Mouse (Mus musculus): ENCODE measurements at regions not wholly inside any gene's neighbourhood (a gene's known extent, or its start where the extent isn't known, plus 50 kb on each side); places are given as distances from the start of the nearest gene placed in this dataset.
A peak's percentile ranks its signal among the peaks of the same experiment; 100 is the strongest.

GRCm38 (mm10) chr8:41648276-41648675 is 231.4 kb upstream of the Frg1 start:
- DNase-seq (ENCODE audit: low spot score): no peak

- no peak for DNase-seq (ENCODE audit: low spot score)
These were observed 227.8 kb upstream of the Frg1 start for GRCm38 (mm10) chr8:41644626-41645025.

DNA sequence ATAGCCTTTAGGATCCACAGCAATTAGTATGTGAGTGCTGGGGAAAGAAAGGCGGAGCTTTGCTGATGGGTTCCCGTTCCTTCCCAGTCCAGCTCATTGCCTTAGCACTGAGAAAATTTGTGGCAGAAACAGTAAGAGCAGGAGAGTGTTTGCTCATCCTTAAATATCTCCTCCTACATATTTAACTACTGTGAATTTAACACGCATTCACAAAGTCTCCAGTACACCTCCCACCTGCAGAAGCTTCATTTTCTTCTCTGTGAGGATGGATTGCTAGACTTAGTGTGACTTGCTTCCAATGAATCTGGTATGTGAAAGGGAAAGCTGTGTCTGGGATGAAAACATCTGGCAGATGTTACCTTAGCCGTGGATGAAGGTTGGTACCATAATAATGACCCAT is 207.0 kb upstream of the Frg1 start:
- DNase-seq (ENCODE audit: low spot score): no peak

GRCm38 (mm10) chr8:41600255-41600654 is 183.4 kb upstream of the Frg1 start:
- no peak for DNase-seq (ENCODE audit: low spot score)

DNA sequence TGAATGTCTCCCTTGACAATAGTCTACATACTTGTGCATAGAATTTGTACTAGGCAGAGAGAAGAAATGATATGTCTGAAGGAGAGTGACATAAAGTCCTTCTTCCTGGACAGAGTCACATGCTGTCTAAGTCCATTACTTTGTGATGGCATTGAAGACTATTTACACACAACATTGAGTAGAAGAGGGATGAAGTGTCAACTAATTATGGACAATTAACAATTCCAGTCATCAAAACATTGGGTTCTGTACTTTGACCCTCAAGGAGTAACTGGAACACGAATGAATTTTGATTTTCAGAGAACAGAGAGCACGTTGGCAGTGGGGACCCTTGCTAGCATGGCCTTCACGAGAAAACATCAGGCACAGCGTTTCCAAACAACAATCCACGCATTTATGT is 177.6 kb upstream of the Frg1 start:
- DNase-seq (ENCODE audit: low spot score): no peak

- no peak for DNase-seq (ENCODE audit: low spot score)
These were observed 176.8 kb upstream of the Frg1 start for GRCm38 (mm10) chr8:41593666-41594042.

DNA sequence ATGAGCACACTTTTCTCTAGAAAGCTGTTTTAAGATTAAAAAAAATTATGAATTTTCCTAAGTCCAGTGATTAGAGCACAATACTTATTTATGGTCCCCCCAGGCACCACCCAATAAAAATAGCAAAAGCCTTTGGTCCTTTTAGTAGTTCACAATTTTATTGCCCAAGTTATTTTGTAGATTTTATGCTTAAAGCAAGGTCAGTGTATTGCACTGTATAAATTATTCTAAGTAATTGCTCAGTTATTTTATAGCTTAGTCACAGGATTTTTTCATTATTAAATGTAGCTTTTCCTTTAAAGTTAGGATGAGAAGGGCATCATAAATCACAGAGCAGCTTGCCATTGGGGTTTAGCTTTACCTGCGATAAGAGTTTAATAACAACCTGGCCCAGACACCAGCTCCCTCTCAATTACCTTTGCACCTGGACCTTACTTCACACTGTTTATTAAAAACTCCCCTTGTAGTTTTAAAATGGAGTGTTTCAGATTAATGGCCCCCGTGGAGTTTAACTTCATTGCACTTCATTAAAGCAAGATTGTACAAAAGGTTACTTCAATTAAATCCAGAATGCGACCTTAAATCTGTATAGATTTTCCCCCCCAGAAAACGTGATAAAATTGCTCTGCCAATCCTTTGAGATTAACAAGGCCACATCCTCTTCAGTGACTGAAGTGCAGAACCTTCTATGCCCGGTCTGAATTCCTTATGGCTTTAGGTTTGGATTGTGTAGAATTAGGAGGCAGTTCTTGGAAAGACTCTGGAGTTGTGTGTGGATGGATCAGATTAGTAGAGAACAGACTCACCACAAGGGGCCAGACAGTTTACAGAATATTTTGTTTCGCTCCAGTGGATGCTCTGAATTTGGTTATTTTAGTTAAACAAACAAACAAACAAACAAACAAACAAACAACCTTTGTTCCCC is 176.1 kb upstream of the Frg1 start:
- DNase-seq (ENCODE audit: low spot score): no peak

DNA sequence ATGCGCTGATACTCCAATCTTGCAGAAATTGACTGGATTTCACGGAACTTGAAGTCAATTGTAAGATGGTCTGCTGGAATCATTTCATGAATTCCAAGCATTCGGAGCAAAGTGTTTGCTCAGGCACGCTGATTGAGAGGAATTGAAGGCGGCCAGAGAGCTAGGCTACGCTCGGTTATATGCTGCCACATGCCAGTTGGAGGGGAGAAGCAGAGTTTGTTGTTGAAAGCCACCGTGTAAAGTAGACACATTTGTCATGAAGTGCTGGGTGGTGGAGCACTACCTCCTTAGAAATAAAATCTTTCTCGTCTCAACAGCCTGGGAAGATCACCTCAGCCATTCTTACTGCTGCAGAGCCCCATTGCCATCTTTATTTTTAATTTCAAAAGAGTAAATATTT is 175.3 kb upstream of the Frg1 start:
- no peak for DNase-seq (ENCODE audit: low spot score)

DNA sequence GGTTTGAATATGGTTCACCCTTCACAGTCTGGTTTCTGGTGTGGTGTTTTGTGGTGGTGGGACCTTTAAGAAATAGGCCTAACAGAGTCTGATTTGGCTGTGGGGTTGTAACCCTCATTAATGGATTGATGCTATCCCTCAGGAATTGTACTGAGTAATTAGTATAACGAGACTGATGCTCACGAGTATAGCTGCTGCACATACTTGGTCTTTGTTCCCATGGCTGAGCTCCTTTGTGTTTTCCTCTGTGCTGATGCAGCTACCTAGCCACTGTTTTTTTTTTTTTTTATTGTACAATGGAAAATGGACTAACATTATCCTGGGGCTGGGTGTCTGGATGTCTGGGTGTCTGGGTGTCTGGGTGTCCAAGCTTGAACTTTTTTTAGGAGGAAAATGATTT is 171.3 kb upstream of the Frg1 start:
- DNase-seq (ENCODE audit: low spot score): no peak

DNA sequence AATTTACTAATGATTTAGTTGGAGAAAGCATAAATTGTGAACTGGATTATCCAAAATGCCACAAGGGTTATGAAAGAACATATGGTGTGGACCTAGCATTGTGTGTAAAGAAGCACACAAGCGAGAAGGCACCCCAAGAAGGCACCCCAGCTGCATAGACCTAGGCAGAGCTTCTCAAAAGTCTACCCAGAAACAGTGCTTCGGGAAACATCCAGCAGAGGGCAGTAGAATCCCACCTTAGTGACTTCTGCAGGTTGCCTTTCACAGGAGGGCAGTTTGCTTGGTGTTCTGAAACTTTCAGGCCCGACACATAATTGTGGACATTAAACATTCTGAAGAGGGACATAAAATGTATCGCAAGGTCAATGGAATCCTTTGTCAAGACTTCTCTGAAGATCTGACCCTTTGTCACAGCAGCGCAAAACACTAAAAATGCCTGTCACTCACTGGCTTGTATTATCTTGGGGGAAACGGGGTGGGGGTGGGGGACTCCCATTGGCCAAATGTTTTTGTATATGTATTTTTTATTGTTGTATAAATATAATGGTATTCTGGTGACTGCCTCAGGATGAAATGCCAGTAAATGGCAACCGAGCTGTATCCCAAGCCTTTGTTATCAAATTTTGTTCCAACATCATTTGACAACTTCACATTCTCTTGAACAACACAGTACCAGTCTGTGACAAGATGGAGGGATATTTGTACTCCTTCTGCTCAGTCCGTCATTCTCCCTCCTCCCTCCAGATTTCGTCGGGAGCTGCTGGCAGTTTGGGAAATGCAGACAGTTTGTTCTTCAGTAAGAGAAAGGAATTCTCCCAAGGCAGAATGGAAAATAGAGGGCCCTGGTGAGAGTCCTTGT is 156.4 kb upstream of the Frg1 start:
- DNase-seq (ENCODE audit: low spot score): peak; percentile 21

DNA sequence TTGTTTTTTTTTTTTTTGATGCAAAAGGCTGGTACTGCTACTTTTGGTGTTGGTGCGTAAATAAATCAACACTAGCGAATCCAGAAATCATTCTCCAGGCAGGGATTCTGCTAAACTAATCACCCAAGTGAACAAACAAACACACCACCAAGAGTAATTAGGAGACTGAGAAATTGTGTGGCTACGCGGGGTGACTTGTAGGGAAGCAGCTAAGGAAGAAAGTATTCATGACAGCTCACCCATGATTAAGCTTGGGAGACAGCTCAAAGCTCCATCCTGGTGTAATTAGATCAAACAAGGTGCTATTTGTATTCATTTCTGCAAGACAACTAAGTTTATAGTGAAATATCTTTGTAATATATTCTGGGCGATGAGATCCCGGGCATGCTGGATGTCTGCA is 153.7 kb upstream of the Frg1 start:
- no peak for DNase-seq (ENCODE audit: low spot score)

DNA sequence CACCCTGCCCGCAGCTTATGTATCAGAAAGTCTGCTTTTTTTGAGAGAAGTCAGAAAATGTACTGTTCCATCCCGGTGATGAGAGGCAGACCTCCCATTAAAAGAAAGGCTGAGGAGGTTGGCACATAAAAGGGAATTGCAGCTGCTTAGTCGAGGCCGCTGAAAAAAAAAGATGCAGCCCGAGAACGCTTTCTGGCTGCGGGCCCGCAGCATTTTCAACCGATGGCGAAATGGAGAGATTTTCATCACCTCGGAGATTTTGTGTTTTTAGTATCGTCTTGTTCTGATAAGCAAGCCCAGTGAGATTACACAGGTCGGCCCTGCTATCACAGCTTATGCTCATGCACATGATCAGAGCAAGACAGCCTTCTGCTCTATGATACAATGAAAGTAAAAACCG is 145.1 kb upstream of the Frg1 start:
- DNase-seq (ENCODE audit: low spot score): no peak

DNA sequence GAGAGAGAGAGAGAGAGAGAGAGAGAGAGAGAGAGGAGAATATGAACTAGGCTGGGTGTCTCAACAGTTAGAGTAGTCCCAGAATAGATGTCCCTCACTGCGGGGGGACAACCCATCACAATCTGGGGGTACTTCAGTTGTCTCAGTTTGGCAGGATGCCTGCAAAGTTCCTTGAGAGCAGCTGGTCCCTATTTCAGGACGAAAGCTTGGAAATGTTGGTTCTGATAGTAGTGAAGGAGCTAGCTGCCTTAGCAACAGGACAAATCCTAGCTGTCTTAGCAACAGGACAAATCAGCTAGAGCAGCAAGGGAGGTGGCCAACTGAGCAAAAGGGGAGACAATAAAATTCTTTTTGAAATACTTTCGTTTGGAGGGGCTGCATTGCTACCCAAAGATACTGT is 139.9 kb upstream of the Frg1 start:
- no peak for DNase-seq (ENCODE audit: low spot score)

DNA sequence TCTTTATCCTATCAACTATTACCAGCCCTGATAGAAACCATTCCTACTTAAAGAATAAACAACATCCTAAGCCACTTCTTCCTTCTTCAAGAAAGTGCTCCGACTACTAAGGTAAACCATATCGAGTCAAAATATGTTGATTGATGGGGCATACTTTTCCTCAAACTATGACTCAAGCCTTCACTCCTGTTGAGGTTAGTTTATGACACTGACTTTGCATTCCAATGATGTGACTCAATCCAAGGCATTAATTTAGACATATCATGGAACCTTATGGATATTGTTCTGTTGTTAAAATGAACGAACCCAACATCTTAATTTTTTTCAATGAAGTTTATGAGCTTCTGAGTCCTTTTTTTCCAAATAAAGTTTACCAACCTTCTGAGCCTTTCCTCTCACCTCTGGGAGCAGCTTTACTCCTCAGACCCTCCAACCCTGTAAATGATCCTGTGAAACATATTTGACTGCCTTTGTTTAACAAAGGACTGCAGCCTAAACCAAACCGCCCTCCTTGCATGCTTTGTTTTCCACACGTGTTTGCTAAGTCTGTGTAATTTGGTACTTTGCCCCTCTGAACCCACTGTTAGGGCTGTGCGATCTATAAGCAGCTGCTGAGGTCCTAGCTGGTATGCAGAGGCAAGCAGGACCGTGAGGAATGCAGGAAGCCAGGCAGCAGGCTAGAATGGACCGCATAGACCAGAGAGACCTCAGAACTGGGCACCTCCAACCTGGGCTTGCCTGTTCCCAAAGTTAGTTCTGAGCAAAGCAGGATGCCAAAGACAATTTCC is 136.1 kb upstream of the Frg1 start:
- no peak for DNase-seq (ENCODE audit: low spot score)

GRCm38 (mm10) chr8:41551925-41552414 is 135.1 kb upstream of the Frg1 start:
- DNase-seq (ENCODE audit: low spot score): no peak

DNA sequence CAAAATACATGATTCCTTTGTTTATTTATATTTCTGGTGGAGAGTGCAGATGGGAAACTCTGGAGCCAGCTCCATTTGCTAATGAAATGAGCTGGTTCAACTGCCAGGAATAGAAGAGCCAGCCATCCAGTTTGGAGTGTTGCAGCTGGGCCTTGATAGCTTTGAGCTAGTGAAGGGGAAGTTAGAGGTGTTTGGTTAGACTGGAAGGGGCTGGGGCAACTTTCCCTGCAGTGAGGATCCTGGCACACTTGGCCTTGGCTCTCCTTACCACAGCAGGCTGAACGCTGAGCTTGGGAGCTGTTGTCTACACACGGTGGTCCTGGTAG is 133.2 kb upstream of the Frg1 start:
- no peak for DNase-seq (ENCODE audit: low spot score)

DNA sequence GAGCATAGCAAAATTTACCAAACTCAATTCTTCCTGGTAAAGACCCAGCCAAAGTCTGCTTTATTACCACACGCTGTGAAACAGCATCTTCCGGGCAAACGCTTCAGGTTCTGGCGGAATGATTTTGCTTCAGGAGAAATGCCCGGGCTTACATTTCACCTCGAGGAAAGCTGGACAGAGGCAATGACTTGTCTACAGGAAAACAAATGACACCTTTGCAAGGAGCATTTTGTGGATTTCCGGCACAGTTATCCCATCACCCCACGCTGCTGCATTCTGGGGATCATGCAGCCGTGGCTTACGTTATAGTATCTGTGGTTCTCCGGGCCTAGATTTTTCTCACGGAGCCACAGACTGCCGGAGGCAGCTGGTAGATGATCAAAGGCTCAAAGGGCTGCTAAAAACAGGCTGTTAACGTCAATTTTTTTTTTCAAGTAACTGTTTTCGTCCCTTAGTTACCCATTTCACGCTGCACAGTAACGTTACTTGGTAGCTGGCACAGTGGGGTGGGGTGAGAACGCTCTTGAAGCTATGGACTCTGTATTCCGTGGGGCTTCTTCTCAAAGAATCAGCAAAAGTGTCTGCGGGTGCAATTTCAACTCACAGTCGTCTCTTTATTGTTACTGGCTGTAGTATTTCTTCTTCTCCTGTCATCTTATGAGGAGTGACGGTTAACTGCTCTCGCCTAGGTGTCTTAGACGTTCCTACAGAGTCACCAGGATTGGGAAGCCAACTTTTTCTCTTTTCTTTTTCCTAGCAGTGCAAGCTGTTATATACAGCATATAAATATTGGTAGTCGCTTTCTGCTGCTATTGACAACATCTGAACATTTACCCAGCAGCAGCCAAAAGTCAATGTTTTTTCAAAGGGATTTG is 132.6 kb upstream of the Frg1 start:
- no peak for DNase-seq (ENCODE audit: low spot score)

DNA sequence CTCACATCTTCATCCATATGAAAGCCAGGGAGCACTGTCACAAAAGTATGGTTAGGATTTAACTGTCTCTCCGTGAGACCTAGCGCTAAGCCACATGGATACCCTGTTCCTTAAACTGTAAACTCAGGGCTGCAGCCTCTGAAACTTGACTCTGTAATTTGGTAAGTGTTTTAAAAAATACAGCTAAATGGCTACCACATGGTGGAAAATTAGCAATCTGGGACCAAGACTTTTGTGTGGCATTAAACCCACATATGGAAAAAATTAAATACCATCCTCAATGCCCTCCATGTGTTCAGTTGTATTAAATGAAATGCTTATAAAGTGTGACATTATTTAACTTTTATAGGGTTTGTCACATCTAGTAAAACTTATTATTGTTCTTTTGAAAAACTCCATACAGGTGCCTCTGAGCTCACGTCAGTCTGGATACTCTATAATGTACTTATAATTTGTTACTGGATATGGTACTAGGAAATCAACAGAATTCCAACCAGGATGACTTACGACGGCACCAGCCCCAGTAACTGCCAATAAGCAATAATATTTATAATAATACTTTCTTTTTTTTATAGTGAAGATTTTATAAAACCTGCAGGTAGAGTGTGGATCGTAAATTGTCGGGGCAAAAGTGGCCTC is 131.0 kb upstream of the Frg1 start:
- no peak for DNase-seq (ENCODE audit: low spot score)

- no peak for DNase-seq (ENCODE audit: low spot score)
These were observed 115.3 kb upstream of the Frg1 start for GRCm38 (mm10) chr8:41532212-41532611.

GRCm38 (mm10) chr8:41529581-41529980 is 112.7 kb upstream of the Frg1 start:
- DNase-seq (ENCODE audit: low spot score): no peak

- no peak for DNase-seq (ENCODE audit: low spot score)
These were observed 109.4 kb upstream of the Frg1 start for GRCm38 (mm10) chr8:41526283-41526682.
